Mouse (Mus musculus): ENCODE measurements around the gene Fkbp7.
A peak's percentile ranks its signal among the peaks of the same experiment; 100 is the strongest.
"Not testable (repeated sequence)": the region's sequence is repeated elsewhere in the genome, so short reads cannot be mapped to it uniquely, and the experiment has no call there.

Fkbp7 gene

DNA sequence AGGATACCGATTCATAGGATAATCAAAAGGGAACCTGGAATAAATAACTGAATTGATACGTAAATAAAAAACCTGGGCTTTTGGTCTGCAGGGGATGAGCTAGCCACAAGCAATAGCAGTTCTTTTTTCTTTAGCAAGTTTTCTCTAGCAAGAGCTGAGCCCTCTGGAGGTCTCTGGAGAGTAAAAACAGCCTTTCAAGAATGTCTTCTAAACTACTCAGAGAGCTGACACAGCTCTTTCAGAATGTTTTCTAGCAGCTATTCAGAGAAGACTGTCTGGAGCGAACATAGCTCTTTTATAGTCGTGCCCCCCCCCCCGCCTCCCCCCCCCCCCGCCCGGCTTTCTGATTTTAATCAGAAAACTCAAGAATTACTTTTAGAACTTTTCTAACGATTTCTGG lies 13.5 kb downstream of the Fkbp7 start:
- no peak for DNase-seq

DNA sequence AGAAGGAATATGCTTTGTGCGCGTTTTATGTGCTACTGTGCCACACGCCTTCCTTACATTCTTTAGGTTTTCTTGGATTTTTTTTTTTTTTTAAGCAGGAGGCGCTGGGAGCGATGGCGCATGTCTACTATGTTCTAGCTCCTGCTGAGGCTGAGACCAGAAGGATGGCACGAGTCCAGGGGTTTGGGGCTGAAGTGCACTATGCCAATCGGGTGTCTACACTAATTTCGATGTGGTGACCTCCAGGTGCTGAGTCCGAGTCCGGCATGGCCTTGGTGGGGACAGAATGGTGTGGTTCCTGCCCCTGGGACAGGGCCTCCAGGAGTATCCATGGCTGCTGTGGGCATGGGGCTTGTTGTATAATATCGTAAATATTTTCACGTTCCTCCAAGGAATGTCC lies 14.4 kb downstream of the Fkbp7 start:
- DNase-seq, result no peak

DNA sequence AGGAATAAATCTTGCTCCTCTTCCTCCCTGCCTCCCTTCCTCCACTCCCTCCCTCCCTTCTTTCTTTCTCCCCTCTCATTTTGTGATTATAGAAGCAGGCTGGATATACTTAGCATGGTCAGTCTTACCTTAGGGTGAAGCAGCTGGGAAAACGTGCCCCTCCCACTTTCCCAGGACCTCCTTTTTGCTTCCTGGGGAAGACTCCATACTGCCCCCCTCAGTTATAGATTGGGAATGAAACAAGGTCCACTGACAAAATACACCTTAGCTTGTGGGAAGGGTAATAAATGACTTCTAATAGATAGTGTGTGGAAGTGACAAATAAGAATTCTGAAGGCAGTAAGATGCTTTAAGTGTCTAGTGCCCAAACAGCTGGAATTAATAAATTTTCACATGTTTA lies 16.9 kb downstream of the Fkbp7 start:
- no peak for DNase-seq

DNA sequence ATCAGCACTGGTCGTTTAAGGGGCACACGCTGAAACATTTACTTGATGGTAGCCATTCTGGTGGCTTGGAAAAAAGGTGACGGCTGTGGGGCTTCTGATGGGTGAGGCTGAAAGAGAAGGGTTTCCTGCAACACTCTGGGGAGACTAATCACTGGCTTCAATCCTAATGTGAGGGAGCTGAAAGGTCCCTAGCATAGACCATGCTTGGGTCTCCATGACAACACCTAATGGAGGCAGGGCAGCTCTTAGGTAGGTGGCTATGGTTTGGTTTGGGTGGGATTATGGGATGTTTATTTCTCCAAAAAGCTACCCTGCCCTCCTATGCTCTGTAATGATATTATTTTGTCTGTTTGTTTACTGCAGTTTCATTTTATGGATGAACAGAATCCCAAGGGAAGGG lies 17.5 kb downstream of the Fkbp7 start:
- DNase-seq, result no peak

DNA sequence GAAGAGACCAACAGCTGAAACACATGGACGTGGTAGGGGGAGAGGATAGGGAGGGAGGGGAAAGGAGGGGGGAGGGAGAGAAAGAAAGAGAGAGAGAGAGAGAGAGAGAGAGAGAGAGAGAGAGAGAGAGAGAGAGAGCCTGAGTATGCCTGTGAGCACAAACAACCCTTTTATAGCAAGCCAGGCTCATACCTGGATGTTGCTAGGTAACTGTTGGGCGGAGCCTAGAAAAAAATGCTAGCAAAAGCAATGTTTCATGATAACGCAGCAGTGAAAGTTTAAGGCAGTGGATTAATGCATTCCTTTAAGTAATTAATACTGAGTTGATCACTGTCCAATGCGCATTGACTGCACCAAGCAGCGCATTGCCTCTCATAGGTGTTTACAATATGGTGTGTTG lies 18.3 kb downstream of the Fkbp7 start:
- no peak for DNase-seq

DNA sequence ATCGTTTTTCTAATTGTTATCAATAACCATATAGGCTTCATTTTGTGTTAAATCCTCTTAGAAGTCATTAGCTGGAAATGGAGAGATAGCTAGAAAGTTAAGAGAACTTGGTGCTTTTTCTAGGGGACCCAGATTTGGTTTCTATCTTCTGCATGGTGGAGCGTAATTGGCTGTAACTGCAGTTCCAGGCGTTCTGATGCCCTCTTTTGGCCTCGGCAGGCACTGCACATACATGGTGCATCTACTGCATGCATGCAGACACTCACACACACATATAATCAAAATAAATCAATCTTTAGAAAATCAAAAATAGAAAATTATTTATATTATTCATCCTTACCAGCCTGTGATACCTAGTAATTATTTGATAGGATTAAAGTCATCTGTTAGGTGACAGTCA lies 19.8 kb downstream of the Fkbp7 start:
- no peak for DNase-seq

DNA sequence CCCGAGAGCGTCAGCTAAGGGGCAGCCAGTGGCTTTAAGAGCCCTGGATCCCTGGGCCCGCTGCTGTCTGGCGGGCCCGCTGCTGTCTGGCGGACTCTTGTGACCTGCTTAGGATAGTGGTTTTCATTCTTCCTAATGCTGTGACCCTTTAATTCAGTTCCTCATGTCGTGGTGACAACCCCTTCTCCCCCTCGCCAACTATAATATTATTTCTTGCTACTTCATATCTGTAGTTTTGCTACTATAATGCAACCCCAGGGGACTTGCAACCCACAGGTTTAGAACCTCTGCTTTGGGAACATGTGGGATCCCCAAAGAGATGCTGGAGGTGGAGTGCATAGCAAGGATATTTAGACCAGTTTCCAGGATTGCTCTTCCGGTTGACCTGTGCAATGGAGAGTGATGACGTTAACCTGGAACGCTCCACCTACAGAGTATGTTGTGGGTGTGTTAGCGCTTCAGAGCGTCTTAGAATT lies 24.2 kb downstream of the Fkbp7 start:
- DNase-seq, result no peak

DNA sequence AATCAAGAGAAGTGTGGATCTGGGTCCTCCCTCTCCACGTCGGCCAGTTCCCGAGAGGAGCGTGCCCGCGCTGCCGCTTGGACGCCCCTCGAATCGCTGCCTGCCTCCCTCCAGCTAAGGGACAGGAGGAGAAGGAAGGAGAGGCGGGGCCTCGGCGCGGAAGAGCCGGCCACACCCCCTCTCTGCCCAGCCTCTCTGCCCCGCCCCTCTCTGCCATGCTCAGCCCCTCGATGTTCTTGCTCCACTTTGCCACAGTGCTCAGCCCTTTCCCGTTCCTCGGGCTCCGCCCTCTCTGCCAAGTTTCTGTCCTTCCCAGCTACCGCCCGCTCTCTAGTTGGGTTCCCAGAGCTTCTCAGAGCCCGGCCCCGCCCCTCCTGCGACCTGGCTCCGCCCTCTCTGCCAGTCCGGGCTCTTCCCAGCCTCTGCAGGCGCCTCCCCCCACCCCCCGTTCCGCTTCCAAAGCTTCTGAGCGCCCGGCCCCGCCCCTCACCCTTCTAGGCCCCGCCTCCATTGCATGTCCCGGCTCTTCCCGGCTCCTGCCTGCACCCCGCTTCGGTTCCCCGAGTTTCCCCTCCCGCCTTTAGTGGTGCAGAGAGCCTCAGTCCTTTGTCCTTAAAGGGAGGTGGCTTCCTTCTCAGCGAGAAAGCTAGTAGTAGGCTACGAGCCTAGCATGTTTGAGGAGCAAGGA lies 24.9 kb downstream of the Fkbp7 start, which contains the start of the genes Prkra and Pjvk:
Prkra (minus strand) TSS at position 133 of the 688 bp plus-strand sequence.
Pjvk (plus strand) TSS at position 594 of the 688 bp plus-strand sequence.
- DNase-seq, result peak; percentile 98

DNA sequence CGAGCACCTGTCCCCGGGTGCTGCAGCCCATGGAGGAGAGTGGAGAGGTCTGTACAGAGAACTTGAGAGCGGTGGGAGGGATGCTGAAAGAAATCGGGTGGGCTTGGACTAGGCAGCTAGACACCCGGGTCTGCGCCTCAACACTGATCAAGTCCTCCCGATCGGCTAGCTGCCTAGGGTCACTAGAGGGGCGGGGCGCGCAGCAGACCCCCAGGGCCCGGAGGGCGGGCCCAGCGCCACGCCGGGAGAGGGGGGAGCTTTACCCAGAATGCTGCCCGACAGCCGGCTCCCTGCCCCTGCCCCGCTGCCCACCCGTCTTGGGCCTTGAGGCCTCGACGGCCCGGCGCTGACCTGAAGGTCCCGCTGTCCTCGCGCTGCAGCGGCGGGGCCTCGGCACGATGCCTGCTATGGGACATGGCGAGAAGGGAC lies 25.5 kb downstream of the Fkbp7 start:
- DNase-seq, result no peak

DNA sequence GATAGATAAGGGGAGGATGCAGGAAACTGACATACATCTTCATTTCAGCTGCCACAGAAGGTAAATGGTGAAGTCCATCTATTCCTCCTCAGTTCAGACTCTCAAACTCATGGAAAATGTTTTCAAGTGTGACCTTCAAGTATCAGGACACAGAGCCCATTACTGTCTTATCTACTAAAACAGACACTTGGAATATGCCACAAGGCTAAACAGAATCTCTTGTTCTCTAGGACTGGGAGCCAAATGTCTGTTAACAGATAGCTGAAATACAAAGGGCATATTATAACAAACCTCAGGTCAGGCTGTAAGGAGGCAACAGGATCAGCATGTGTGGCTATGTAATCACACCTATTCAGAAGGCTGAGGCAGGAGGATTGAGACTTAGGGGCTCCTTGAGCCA lies 29.1 kb downstream of the Fkbp7 start:
- no peak for DNase-seq

DNA sequence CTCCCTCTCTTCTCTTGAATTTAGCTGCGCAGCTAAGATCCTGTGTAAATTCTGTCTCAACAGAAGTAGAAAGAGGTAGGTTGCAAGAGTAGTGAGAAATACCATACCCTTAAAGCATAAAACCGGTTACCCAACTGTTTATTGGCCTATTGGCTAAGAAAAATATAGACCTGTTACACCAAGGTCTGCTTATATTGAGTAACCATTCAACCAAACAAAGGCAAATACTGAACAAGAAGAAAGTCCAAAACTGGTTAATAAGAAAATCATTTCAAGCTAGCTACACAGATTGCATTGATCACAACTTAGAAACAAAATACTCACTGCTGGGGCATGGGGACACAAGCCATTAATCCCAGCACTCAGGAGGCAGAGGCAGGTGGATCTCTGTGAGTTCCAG lies 33.3 kb downstream of the Fkbp7 start:
- no peak for DNase-seq

DNA sequence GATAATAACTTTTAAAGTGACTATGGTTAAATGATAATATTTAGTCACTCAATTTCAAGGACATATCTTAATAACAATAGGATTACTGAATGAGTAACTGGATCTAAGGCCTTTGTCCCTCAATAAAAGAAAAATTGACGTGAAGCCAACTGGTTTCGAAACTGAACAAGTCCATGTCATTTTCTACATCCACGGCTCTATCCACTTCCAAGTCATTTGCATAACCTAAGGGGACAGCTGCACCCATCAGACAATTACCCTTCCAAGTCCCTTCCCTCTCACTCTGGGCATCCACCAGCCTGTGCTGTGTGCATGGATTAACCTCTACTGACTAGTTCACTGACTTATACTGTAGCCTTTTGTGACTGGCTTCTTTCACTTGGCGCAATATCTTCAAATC lies 41.3 kb downstream of the Fkbp7 start:
- DNase-seq, result no peak

DNA sequence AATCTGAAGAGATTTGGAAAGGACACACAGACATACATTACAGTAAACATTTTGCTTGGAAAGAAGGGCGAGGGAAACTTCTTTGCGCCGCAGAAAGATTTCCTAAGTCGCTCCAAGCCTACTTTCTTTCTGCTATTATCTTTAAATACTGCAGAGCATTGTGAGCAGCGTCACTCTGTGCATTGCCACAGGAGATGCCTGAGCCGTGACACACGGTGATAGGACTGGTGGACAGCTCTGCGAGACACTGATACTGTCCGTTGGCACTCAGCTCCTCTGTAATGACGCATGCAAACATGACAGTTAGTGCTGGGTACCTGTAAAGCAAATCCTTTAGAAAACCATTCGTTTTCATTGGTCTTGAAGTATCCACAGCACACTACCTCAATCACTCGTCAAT lies 42.6 kb downstream of the Fkbp7 start:
- DNase-seq, result no peak

DNA sequence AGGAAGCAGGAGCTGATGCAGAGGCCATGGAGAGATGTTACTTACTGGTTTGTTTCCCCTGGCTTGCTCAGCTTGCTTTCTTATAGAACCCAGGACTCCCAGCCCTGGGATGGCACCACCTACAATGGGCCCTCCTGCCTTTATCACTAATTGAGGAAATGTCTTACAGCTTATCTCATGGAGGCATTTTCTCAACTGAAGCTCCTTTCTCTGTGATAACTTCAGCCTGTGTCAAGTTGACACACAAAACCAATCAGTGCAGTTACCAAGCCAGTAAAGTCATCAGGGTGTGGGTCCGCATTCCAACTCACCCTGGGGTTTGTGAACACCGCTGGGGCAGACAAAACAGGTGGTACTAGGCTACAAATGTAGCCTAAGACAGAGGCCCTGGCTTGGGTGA lies 50.6 kb downstream of the Fkbp7 start:
- DNase-seq, result not testable (repeated sequence)

DNA sequence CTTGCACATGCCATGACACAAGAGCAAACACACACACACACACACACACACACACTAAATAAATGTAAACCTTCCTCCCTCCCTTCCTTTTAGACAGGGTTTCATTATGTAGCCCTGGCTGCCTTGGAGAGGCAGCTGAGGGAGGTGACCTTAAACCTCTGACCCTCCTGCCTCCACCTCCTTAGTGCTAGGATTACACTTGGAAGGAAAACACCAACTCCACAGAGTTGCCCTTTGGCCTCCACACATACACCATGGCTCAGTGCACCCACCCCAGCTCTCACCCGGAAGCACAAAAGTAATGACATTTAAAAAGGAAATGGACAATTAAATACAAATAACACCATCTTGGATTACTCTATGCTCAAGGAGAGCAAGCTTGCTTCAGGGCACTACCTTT lies 51.2 kb downstream of the Fkbp7 start:
- no peak for DNase-seq

DNA sequence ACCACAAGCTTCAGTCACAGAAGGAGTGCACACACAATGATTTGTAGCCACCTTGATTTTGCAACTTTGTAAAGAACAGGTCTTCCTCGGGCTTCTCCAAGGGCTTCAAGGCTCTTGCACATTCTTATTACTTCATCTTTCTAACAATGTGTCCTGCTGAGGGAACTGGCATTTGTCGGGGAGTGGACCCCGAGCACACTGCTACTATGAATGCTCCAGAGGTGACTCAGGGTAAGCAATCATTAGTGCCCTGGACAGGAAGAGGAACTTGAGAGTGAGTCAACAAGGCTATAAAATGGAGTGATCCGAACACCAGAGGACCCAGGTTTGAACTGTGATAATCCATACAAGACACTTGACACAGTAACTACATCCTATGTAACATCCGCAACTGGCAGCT lies 52.7 kb downstream of the Fkbp7 start:
- no peak for DNase-seq

DNA sequence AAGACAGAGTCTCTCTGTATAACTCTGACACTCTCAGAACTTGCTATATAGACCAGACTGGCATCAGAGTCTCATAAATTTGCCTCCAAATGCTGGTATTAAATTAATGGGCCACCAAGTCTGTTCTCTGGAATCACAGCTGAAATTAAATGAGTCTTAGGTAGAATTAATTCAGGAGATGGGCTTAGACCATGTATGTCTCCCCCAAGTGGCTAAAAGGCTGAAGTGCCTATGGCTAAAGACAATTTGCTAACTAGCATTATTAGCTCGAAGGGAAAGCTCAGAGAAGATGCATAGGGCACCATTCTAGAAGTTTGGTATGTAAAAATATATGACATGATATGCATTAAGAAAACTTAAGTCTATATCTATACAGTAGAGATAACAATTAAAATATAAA lies 54.8 kb downstream of the Fkbp7 start:
- peak; percentile 19 for DNase-seq

Data from layer of hippocampus, adult 9-11 months (tissue).